Mouse (Mus musculus) E14TG2a.4 (cell line): ENCODE measurements around the gene Phkg2.

Experiments
- H3K27me3 ChIP-seq: 2 replicates; pipeline ENCODE4 v1.6.1; 2014; ENCODE audit warnings: low read length, control low read depth; ENCODE audit not compliant: insufficient read depth
- H3K36me3 ChIP-seq: 2 replicates; pipeline ENCODE4 v1.6.1; 2014; ENCODE audit warnings: low read length, control low read depth; ENCODE audit not compliant: insufficient read depth
- H3K4me1 ChIP-seq: replicated peaks from 2 replicates; pipeline ENCODE4 v1.6.1; 2014; ENCODE audit warnings: low read depth, low read length, control low read depth
- H3K4me3 ChIP-seq: replicated peaks from 2 replicates; pipeline ENCODE4 v1.5.1; 2014; ENCODE audit warnings: mild to moderate bottlenecking, low read length
- H3K9me3 ChIP-seq: 2 replicates; pipeline ENCODE4 v1.6.1; 2014; ENCODE audit warnings: low read length, control low read depth
- CTCF ChIP-seq: conservative IDR thresholded peaks from 2 replicates; pipeline ENCODE4 v1.5.1; 2014; ENCODE audit warnings: low read length
- NANOG ChIP-seq: IDR thresholded peaks from 2 replicates; pipeline ENCODE4 v1.6.1; 2014; ENCODE audit warnings: borderline replicate concordance, low read length, mixed read lengths
- POU5F1 ChIP-seq: IDR thresholded peaks from 2 replicates; pipeline ENCODE4 v1.6.1; 2014; ENCODE audit warnings: low read length, borderline replicate concordance

The Phkg2 gene

DNA sequence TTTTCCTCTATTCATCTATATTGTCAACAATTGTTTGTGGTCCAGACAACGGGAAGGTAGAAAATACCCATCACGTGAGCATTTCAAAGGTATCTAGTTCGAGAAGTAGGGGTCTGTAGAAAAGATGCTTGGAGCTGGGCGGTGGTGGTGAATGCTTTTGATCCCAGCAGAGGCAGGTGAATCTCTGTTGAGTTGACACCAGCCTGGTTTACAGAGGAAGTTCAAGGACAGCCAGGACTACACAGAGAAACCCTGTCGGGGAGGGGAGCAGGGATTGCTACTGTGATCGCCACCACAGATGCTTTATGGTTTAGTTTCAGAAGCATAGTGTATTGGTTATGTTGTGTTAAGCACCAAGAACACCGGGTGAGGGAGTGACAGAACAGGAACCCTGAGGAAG is 975 bp downstream of the Phkg2 start:
- TF ChIP-seq CTCF (no peak), POU5F1 (no peak), NANOG (no peak)
- Histone ChIP-seq H3K9me3 (no peaks in the 10 kb centered on the region), H3K27me3 (no peaks in the 10 kb centered on the region), H3K4me1 (peaks cover 40% of the 10 kb centered on the region), H3K4me3 (peak overlapping the region; percentile 92), H3K36me3 (peaks cover 45% of the 10 kb centered on the region)

DNA sequence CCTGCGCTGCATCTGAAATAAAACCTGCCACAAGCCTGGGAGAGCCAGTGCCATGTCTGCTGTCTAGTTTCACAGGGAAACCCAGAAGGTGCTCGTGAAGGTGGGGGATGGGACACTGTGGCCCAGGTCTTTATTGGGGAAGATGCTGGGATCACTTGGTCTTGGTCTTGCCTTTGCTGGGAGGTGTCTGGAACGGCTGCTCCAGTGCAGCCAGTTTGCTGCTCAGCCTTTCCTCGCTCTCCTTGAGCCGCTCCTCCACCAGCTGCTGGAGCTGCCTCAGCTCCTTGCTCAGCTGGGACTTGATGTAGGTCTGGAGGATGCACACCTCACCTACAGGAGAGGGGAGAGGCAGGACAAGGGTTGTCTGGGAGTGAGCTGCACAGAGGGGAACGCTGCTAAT is 10.1 kb downstream of the Phkg2 start:
- TF ChIP-seq POU5F1 (no peak), NANOG (no peak), CTCF (no peak)
- Histone ChIP-seq H3K4me3 (no peak overlapping the region), H3K4me1 (peaks cover 33% of the 10 kb centered on the region), H3K36me3 (peaks cover 70% of the 10 kb centered on the region), H3K27me3 (no peaks in the 10 kb centered on the region), H3K9me3 (no peaks in the 10 kb centered on the region)

DNA sequence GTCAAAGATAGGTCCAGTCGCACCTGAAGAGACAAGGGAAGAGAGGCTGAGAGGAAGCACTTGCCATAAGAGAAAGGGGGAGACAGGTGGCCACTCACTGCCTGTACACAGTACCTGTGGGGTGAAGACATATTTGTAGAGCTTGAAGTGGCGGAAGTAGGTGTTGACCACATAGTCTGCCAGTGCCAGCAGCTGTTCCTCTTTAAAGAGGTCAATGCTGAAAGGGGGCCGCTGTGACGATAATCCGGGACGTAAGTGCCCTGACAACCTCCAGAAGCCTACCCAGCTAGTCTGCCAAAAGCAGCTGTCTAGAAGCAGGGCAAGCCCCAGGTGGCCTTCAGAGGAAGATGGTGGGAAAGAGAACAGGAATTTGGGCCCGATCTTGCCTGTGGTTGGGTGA is 11.9 kb downstream of the Phkg2 start:
- H3K4me1 ChIP-seq = peaks cover 42% of the 10 kb centered on the region
- no peak overlapping the region for H3K4me3 ChIP-seq
- H3K27me3 ChIP-seq = no peaks in the 10 kb centered on the region
- no peaks in the 10 kb centered on the region for H3K9me3 ChIP-seq
- TF ChIP-seq POU5F1 (no peak), NANOG (no peak), CTCF (no peak)
- peaks cover 62% of the 10 kb centered on the region for H3K36me3 ChIP-seq

DNA sequence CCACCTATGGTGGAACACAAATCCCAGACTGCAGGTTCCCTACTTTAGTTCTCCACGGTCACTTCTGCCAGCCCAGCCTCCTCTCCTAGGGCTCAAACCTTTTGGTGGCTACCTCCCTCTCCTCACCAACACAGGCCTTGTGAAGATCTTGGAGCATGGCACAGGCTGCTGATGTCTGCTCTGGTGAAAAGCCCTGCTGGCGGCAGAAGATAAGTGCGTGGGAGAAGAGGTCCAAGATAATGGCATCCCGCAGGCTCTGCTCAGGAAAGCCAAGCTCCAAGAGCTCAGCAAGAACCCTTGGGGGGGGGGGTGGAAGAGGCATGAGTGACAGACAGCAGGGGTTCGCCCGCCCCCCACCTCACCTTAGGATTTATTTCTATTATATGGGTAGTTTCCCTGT is 13.0 kb downstream of the Phkg2 start:
- H3K4me1 ChIP-seq = peaks cover 53% of the 10 kb centered on the region
- no peak for TF ChIP-seq NANOG
- TF ChIP-seq CTCF = no peak
- no peak for TF ChIP-seq POU5F1
- no peaks in the 10 kb centered on the region for H3K27me3 ChIP-seq
- H3K36me3 ChIP-seq = peaks cover 62% of the 10 kb centered on the region
- H3K4me3 ChIP-seq = no peak overlapping the region
- H3K9me3 ChIP-seq = no peaks in the 10 kb centered on the region

DNA sequence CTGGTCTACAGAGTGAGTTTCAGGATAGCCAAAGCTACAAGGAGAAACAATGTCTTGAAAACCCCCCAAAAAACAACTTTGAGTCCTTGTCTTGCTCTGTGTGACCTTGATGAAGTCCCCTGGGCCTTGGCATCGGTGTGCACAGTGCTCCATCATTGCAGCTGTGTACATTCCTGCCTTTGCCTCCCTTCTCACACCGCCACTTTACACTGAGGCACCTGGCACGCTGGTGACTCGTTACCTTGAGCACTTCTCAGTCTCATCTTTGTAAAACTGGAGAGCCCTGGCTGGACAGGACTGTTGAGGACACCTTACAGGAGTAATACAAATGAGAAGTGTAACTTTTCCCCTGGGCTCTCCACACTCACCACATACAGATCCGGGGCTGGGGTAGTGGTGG is 14.1 kb downstream of the Phkg2 start:
- Histone ChIP-seq H3K36me3 (peaks cover 62% of the 10 kb centered on the region), H3K9me3 (no peaks in the 10 kb centered on the region), H3K4me1 (peaks cover 64% of the 10 kb centered on the region), H3K4me3 (peak overlapping the region; percentile 99), H3K27me3 (no peaks in the 10 kb centered on the region)
- no peak for TF ChIP-seq POU5F1
- TF ChIP-seq NANOG = no peak
- TF ChIP-seq CTCF = no peak

DNA sequence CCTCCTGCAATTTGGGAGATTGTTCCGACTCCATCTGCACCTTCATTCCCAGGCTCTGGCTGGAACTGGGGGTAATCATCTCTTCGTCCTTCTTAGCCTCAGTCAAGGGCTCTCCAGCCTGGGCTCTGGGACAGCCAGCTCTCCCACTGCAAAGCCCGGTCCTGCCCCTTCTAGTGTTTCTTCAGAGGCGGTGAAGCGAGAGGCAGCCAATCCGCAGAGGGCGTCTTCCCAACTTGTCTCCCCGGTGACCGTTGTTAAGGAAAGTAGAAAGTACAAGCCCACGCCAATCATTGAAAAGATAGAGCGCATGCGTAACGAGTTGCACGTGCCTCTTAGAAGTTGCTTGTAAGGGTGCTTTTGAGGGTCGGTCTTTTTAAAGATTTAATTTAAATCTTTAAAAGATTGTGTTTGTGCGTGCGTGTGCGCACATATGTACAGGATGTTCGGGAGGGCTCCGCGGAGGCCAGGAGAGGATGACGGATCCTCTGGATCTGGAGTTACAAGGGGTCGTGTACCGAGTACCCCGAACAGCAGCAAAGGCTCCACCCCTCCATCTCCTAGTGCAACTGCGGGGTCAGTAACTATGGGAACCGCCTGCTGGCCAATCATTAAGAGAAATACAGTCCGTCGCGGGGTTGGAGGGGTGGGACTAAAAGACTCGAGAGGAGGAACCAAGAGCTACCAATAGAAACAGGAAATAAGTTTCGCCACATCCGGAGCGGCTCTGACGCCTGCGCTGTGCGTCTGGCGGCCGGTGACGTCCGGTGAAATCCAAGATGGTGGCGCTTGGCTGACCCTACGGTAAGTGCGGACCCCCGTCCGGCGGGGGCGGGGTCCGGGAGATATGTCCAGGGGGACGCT is 15.1 kb downstream of the Phkg2 start, which contains the start of the genes Ccdc189 and Rnf40:
Ccdc189 (minus strand) TSS at position 585 of the 861 bp plus-strand sequence.
Rnf40 (plus strand) TSS at position 757 of the 861 bp plus-strand sequence.
- Histone ChIP-seq H3K4me3 (peak within 1 kb of the TSS; percentile 99), H3K9me3 (no peaks in the 10 kb centered on the region), H3K36me3 (peaks cover 62% of the 10 kb centered on the region), H3K27me3 (no peaks in the 10 kb centered on the region), H3K4me1 (peaks cover 69% of the 10 kb centered on the region)
- TF ChIP-seq CTCF (no peak), POU5F1 (no peak), NANOG (no peak)

DNA sequence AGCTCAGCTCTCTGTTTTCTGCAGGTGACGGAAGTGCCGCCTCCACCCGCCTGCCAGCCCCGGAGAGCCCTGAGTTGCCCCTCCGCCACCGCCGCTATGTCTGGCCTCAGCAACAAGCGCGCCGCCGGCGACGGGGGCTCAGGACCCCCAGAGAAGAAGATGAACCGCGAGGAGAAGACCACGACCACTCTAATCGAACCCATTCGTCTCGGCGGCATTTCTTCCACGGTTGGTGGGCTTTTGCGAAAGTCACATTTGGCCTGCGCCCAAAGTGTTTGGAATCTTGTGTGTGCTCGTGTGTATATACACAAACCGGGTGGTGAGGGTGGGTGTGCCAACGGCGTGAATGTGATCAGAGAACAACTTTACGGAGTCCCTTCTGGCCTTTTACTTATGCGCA is 15.8 kb downstream of the Phkg2 start:
- H3K9me3 ChIP-seq = no peaks in the 10 kb centered on the region
- H3K27me3 ChIP-seq = no peaks in the 10 kb centered on the region
- peak overlapping the region; percentile 99 for H3K4me3 ChIP-seq
- TF ChIP-seq CTCF (no peak), POU5F1 (no peak), NANOG (no peak)
- H3K36me3 ChIP-seq = peaks cover 62% of the 10 kb centered on the region
- H3K4me1 ChIP-seq = peaks cover 65% of the 10 kb centered on the region

DNA sequence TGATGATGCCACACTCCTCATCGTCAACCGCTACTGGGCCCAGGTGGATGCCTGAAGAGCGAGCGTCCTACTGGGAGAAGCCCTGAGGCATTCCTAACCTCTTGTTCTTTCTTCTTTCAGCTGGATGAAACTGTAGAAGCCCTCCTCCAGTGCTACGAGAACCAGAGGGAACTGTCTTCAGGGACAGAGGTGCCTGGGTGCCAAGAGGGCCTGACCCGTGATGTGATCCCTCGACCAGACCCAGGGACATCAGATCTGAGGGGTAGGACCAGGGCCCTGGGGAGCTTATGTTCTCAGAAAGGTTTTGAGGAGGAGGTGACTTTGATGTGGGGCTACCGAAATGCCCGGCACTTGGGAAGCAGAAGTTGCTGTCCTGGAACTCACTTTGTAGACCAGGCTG is 16.5 kb downstream of the Phkg2 start:
- TF ChIP-seq CTCF (no peak), NANOG (no peak), POU5F1 (no peak)
- Histone ChIP-seq H3K4me1 (peaks cover 62% of the 10 kb centered on the region), H3K4me3 (peak overlapping the region; percentile 99), H3K9me3 (no peaks in the 10 kb centered on the region), H3K27me3 (no peaks in the 10 kb centered on the region), H3K36me3 (peaks cover 62% of the 10 kb centered on the region)

DNA sequence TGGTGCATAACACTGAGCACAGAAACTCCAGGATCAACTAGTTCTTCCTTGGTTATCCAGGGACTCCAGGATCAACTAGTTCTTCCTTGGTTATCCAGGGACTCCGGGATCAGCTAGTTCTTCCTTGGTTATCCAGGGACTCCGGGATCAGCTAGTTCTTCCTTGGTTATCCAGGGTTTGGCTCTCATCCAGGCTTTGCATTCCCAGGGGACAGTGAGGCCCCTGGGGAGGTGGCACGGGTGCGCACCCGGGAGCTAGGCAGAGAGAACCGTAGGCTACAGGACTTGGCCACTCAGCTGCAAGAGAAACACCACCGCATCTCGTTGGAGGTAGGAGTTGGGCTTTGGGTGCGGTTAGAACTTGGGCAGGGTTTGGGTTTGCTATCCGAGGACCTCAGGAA is 18.0 kb downstream of the Phkg2 start:
- Histone ChIP-seq H3K4me3 (peak overlapping the region; percentile 24), H3K36me3 (peaks cover 69% of the 10 kb centered on the region), H3K27me3 (no peaks in the 10 kb centered on the region), H3K4me1 (peaks cover 58% of the 10 kb centered on the region), H3K9me3 (no peaks in the 10 kb centered on the region)
- no peak for TF ChIP-seq CTCF
- TF ChIP-seq POU5F1 = no peak
- TF ChIP-seq NANOG = no peak
